In the genomic region with DNA sequence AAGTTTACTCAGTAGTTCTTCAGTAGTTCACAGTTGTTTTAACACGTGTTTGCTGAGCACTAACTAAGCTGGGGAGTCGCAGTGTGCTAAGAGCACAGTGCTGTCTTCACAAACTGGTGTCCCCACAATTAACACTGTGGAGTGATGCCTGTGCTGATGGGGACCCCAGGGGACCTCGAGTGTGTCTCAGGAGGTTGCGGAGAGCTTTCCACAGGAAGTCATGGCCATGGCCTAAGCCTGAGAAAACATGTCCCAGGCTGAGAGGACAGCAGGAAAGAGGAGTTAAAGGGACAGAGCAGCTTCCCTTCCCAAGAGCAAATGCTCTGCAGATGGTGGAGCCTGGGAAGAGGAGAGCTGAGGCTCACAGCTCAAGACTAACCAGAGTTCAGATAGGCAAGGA, we compare ENCODE assay signal across 33 mouse cellular contexts. TPM values are rescaled to one million over a fixed set of nuclear protein-coding genes. Genes with fewer than 3 reads are reported as not detected.
DNase-seq lines count a peak whose midpoint lies in the region; ATAC-seq and TF ChIP-seq lines count a peak whose summit lies in the region.
"Had no signal": no experiment of that assay in that cellular context is flagged by ENCODE, and none has a peak within 500 bp of the region (broad histone marks: within the 10 kb centered on the region; RNA-seq: fewer than 3 reads in every experiment).

No protein-coding gene starts in this region.

- no peak overlapping the region for H3K4me2 ChIP-seq in heart, embryonic 12.5 days
- H3K4me2 ChIP-seq in kidney, embryonic 16.5 days (replicated peaks; ENCODE audit: low read depth, low read length): no peak overlapping the region
- H3K4me2 ChIP-seq: embryonic facial prominence, embryonic 13.5 days; heart, embryonic 13.5 days; hindbrain, embryonic 14.5 days; limb, embryonic 13.5 days; liver, embryonic 11.5 days; lung, embryonic 15.5 days; neural tube, embryonic 12.5 days had no signal

- DNase-seq in heart, adult 18-20 months: peak; percentile 18 to 56
- DNase-seq in kidney, adult 2 months: peak; percentile 22
- DNase-seq in heart, postnatal 10 days: peak; percentile 7 to 16
- peak; percentile 36 for DNase-seq in kidney, postnatal 14 days
- DNase-seq in embryo, embryonic 9.5 days (ENCODE audit: extremely low spot score): no peak
- DNase-seq: adrenal gland, postnatal 14 days; cerebellum, adult 11 months; cerebellum, adult 9-11 months; embryo, embryonic 11 days; gastrocnemius, adult 2 months; right cerebral cortex, adult 18-20 months; thymus, adult 18-20 months; thymus, postnatal 25 days had no signal

- intact Hi-C loops in heart, postnatal 10 days (cut with DNase I): no loop called here

- no peaks in the 10 kb centered on the region for H3K9me3 ChIP-seq in heart, embryonic 12.5 days (replicated peaks)
- no peaks in the 10 kb centered on the region for H3K9me3 ChIP-seq in kidney, embryonic 16.5 days (ENCODE audit: low read length)
- H3K9me3 ChIP-seq: embryonic facial prominence, embryonic 13.5 days; forebrain, embryonic 10.5 days; heart, embryonic 13.5 days; limb, embryonic 13.5 days; lung, embryonic 15.5 days; midbrain, embryonic 10.5 days; neural tube, embryonic 12.5 days had no signal

- peaks cover 4% of the 10 kb centered on the region; the same call in 1 of the 2 replicates for H3K4me1 ChIP-seq in heart, embryonic 12.5 days (replicated peaks)
- H3K4me1 ChIP-seq in kidney, adult 2 months (ENCODE audit: control insufficient read depth, insufficient read depth, low read length): no peaks in the 10 kb centered on the region
- H3K4me1 ChIP-seq in kidney, embryonic 16.5 days (ENCODE audit: insufficient read depth, low read length): no peaks in the 10 kb centered on the region
- H3K4me1 ChIP-seq: embryonic facial prominence, embryonic 13.5 days; heart, embryonic 13.5 days; limb, embryonic 13.5 days; lung, embryonic 15.5 days; neural tube, embryonic 12.5 days had no signal

- no peak for TF ChIP-seq POLR2A in kidney, adult 2 months (IDR thresholded peaks at IDR 0.05; ENCODE audit: low read depth, low read length)

- peaks cover 12% of the 10 kb centered on the region; the same call in 1 of the 2 replicates for H3K27me3 ChIP-seq in heart, embryonic 12.5 days (replicated peaks)
- H3K27me3 ChIP-seq in kidney, adult 2 months (replicated peaks; ENCODE audit: control insufficient read depth, insufficient read depth, low read length): no peaks in the 10 kb centered on the region
- H3K27me3 ChIP-seq in kidney, embryonic 16.5 days (ENCODE audit: insufficient read depth, low read length): no peaks in the 10 kb centered on the region
- H3K27me3 ChIP-seq: embryonic facial prominence, embryonic 13.5 days; limb, embryonic 13.5 days; lung, embryonic 15.5 days had no signal

- WGBS in heart, embryonic 12.5 days: 31% methylated on average over 4 of the region's 4 CpGs
- WGBS in kidney, adult 2 months: 52% methylated on average over 4 of the region's 4 CpGs
- 48% methylated on average over 4 of the region's 4 CpGs for WGBS in kidney, embryonic 16.5 days

- no peak overlapping the region for H3K27ac ChIP-seq in heart, embryonic 12.5 days (ENCODE audit: poor library complexity, severe bottlenecking)
- H3K27ac ChIP-seq in kidney, adult 2 months (ENCODE audit: insufficient read depth, low read depth, low read length): no peak overlapping the region
- no peak overlapping the region for H3K27ac ChIP-seq in kidney, embryonic 16.5 days (ENCODE audit: low read length)
- H3K27ac ChIP-seq: embryonic facial prominence, embryonic 13.5 days; forebrain, embryonic 10.5 days; gastrocnemius, adult 2 months; heart, embryonic 13.5 days; hindbrain, embryonic 14.5 days; limb, embryonic 13.5 days; lung, embryonic 15.5 days; midbrain, embryonic 10.5 days; neural tube, embryonic 12.5 days; stomach, postnatal 0 days had no signal

- no peak for TF ChIP-seq CTCF in kidney, adult 2 months (conservative IDR thresholded peaks at IDR 0.05; ENCODE audit: insufficient read depth, insufficient read length, low read depth, low read length)

- no peak overlapping the region for H3K9ac ChIP-seq in heart, embryonic 12.5 days
- H3K9ac ChIP-seq in kidney, embryonic 16.5 days (replicated peaks; ENCODE audit: low read length): no peak overlapping the region
- H3K9ac ChIP-seq: embryonic facial prominence, embryonic 13.5 days; heart, embryonic 13.5 days; hindbrain, embryonic 14.5 days; limb, embryonic 13.5 days; lung, embryonic 15.5 days; neural tube, embryonic 12.5 days had no signal

- no peak overlapping the region for H3K4me3 ChIP-seq in heart, embryonic 12.5 days
- H3K4me3 ChIP-seq in kidney, adult 2 months (ENCODE audit: insufficient read depth, low read depth, low read length): no peak overlapping the region
- no peak overlapping the region for H3K4me3 ChIP-seq in kidney, embryonic 16.5 days (ENCODE audit: low read length)
- H3K4me3 ChIP-seq: embryonic facial prominence, embryonic 13.5 days; forebrain, embryonic 10.5 days; gastrocnemius, adult 2 months; heart, embryonic 13.5 days; limb, embryonic 13.5 days; lung, embryonic 15.5 days; midbrain, embryonic 10.5 days; myocyte; neural tube, embryonic 12.5 days had no signal

- no peaks in the 10 kb centered on the region for H3K36me3 ChIP-seq in heart, embryonic 12.5 days
- H3K36me3 ChIP-seq in kidney, adult 2 months (ENCODE audit: control insufficient read depth, insufficient read depth, low read length): no peaks in the 10 kb centered on the region
- no peaks in the 10 kb centered on the region for H3K36me3 ChIP-seq in kidney, embryonic 16.5 days (ENCODE audit: insufficient read depth, low read length)
- H3K36me3 ChIP-seq: embryonic facial prominence, embryonic 13.5 days; forebrain, embryonic 10.5 days; heart, embryonic 13.5 days; limb, embryonic 13.5 days; lung, embryonic 15.5 days; midbrain, embryonic 10.5 days; neural tube, embryonic 12.5 days had no signal

- no peak for ATAC-seq in heart, embryonic 12.5 days (ENCODE audit: insufficient number of reproducible peaks, low FRiP score)
- ATAC-seq in kidney, embryonic 16.5 days (ENCODE audit: low FRiP score, low TSS enrichment): no peak
- ATAC-seq: CD4-positive, CD25-positive, alpha-beta regulatory T cell, adult 4 months; forebrain, embryonic 16.5 days; inflammation-experienced regulatory T-cells, adult 6 months had no signal

RNA-seq across cellular contexts. Expression of a gene that starts 16.8 kb away (rescaled TPM):
- total RNA-seq in heart, adult 18-20 months (2021): not detected
- not detected in 2 replicates for polyA plus RNA-seq in heart, embryonic 12.5 days (2016; fragmentation: Nextera tagmentation; extraction: Ambion mirVana)
- 0.03 TPM in 1 of 2 replicates, not detected in the other for polyA plus RNA-seq in kidney, adult 2 months (2012; rRNA removed)
- 0.07 and 0.31 TPM in 2 replicates for polyA plus RNA-seq in kidney, embryonic 16.5 days (2015; fragmentation: Nextera tagmentation; extraction: Ambion mirVana)
- not detected for total RNA-seq in heart, postnatal 10 days (2021)
- total RNA-seq: adrenal gland, postnatal 14 days; gastrocnemius, adult 2 months; heart, postnatal 36 days; megakaryocyte progenitor cell, adult 5-6 weeks had no signal
- polyA plus RNA-seq: CD4-positive, CD25-positive, alpha-beta regulatory T cell, adult 4 months; embryonic facial prominence, embryonic 13.5 days; heart, embryonic 13.5 days; inflammation-experienced regulatory T-cells, adult 6 months; limb, embryonic 13.5 days; liver, embryonic 11.5 days; liver, embryonic 16.5 days; myocyte had no signal

RNA-seq across cellular contexts. Expression of a gene that starts 57.3 kb away (rescaled TPM):
- total RNA-seq in heart, adult 18-20 months (2021): under 1 TPM in 1 of 2 experiments, not detected in 1; 0.21 TPM
- 0.17 and 0.18 TPM in 2 replicates for polyA plus RNA-seq in heart, embryonic 12.5 days (2016; fragmentation: Nextera tagmentation; extraction: Ambion mirVana)
- 0.05 and 0.11 TPM in 2 replicates for polyA plus RNA-seq in kidney, adult 2 months (2012; rRNA removed)
- polyA plus RNA-seq in kidney, embryonic 16.5 days (2015; fragmentation: Nextera tagmentation; extraction: Ambion mirVana): 0.27 and 0.32 TPM in 2 replicates
- total RNA-seq in heart, postnatal 10 days (2021): under 1 TPM in 1 of 2 experiments, not detected in 1; 0.12 TPM
- total RNA-seq: adrenal gland, postnatal 14 days; gastrocnemius, adult 2 months; heart, postnatal 36 days; layer of hippocampus, adult 8-10 months; megakaryocyte progenitor cell, adult 5-6 weeks had no signal
- polyA plus RNA-seq: forebrain, embryonic 16.5 days; heart, embryonic 13.5 days; lung, embryonic 15.5 days; midbrain, embryonic 10.5 days; neural tube, embryonic 12.5 days; stomach, postnatal 0 days had no signal
